ENCODE assay signal across 13 mouse cellular contexts in genomic region chrX:70463621-70464020, GRCm38 (mm10).
"Had no signal": no experiment of that assay in that cellular context is flagged by ENCODE, and none has a peak within 500 bp of the region (broad histone marks: within the 10 kb centered on the region; RNA-seq: fewer than 3 reads in every experiment).

No protein-coding gene starts in this region.

- DNase-seq: kidney, adult 18-20 months; kidney, adult 9 months; kidney, postnatal 14 days; kidney, postnatal 4 days; layer of hippocampus, postnatal 36 days; liver, embryonic 13.5 days; lung, adult 2 months; lung, postnatal 14 days; lung, postnatal 4 days; midbrain, embryonic 14.5 days; thymus, postnatal 25 days had no signal

- ATAC-seq: inflammation-experienced regulatory T-cells, adult 6 months; intestine, embryonic 16.5 days had no signal
